Mouse (Mus musculus) hindbrain, embryonic 13.5 days (tissue): ENCODE results near the gene Fam20a. TPM values are rescaled to one million over a fixed set of nuclear protein-coding genes. Genes with fewer than 3 reads are reported as not detected.

Source experiments
- ATAC-seq: fragments of 200-750 bp; cut with Nextera tagmentation; 2 replicates; pipeline ENCODE4 v1.8.0; 2017; ENCODE audit warnings: moderate TSS enrichment; ENCODE audit not compliant: low FRiP score
- H3K27ac ChIP-seq: fragments of 300-500 bp; sonication (generic); 2 replicates; pipeline ENCODE4 v1.5.1; 2015; ENCODE audit warnings: inconsistent platforms, mild to moderate bottlenecking, moderate library complexity
- H3K27me3 ChIP-seq: fragments of 300-500 bp; sonication (generic); 2 replicates; pipeline ENCODE4 v1.6.1; 2015; ENCODE audit warnings: mild to moderate bottlenecking, inconsistent platforms
- H3K36me3 ChIP-seq: fragments of 300-500 bp; sonication (generic); 2 replicates; pipeline ENCODE4 v1.6.1; 2015; ENCODE audit warnings: mild to moderate bottlenecking, inconsistent platforms
- H3K4me1 ChIP-seq: fragments of 300-500 bp; sonication (generic); replicated peaks from 2 replicates; pipeline ENCODE4 v1.6.1; 2015; ENCODE audit warnings: inconsistent platforms
- H3K4me2 ChIP-seq: fragments of 300-500 bp; sonication (generic); 2 replicates; pipeline ENCODE4 v1.6.1; 2015; ENCODE audit warnings: inconsistent platforms, mild to moderate bottlenecking, moderate library complexity
- H3K4me3 ChIP-seq: fragments of 300-500 bp; sonication (generic); 2 replicates; pipeline ENCODE4 v1.5.1; 2015; ENCODE audit warnings: mild to moderate bottlenecking, inconsistent platforms
- H3K9ac ChIP-seq: fragments of 300-500 bp; sonication (generic); 2 replicates; pipeline ENCODE4 v1.6.1; 2015; ENCODE audit warnings: mild to moderate bottlenecking, inconsistent platforms
- H3K9me3 ChIP-seq: fragments of 300-500 bp; sonication (generic); 2 replicates; pipeline ENCODE4 v1.6.1; 2016; ENCODE audit warnings: inconsistent platforms
- WGBS: fragments of 180-500 bp; shearing (Covaris S2); methylation state at CpG from one replicate; pipeline ENCODE4 v1.1.7; 2015; 5-methylcytosine and 5-hydroxymethylcytosine counted together
- polyA plus RNA-seq: library from polyadenylated mRNA; unstranded; fragments of >200 nt; fragmentation: Nextera tagmentation; extraction: Ambion mirVana; gene quantifications from 2 replicates; pipeline ENCODE4 v1.2.1, GENCODE M21; 2015

Fam20a gene
- polyA plus RNA-seq, 1 experiment from 2014 or later, result 2.4 TPM

DNA sequence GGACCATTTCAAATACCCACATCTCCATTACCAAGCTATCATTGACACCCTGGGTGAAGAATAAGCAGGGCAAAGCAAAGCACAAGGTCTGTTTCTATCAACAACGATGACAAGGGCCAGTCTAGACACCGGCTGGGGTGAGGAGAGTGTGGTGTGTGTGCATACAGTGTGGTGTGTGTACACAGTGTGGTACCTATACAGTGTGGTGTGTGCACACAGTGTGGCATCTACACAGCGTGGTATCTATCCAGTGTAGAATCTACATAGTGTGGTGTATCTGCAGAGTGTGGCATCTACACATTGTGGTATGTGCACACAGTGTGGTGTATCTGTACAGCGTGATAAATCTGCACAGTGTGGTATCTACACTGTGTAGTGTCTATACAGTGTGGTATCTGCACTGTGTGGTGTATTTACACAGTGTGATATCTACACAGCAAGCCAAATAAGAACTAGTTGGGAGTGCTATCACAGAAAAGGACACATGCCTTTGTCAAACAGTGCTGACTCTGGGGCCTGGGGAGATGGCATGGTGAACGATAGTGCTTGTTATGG is 24.9 kb downstream of the Fam20a start:
- Histone ChIP-seq H3K4me1 (no peaks in the 10 kb centered on the region), H3K36me3 (no peaks in the 10 kb centered on the region), H3K4me3 (no peak overlapping the region), H3K27me3 (no peaks in the 10 kb centered on the region), H3K4me2 (no peak overlapping the region), H3K9me3 (no peaks in the 10 kb centered on the region), H3K9ac (no peak overlapping the region), H3K27ac (no peak overlapping the region)
- no peak for ATAC-seq
- WGBS, result 92% methylated on average over 5 of the region's 5 CpGs

DNA sequence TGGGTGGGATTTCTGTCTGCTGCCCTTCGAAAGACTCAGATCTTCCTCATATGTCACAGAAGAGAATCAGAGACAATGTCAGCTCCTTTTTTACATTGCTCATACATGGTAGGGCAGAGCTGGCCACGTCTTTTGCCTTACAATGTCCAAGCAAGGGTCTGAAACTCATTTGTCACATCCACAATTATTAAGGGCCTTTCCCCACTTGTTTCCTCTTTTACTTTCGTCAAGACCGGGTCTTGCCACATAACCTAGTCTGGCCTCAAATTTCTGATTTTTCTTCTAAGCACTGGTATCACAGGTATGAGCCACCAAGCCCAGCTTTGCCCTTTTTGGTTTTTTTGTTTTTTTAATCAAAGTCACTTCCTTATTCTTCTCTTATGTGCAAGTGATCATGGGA is 25.6 kb downstream of the Fam20a start:
- no peak overlapping the region for H3K9ac ChIP-seq
- ATAC-seq, result no peak
- H3K36me3 ChIP-seq, result no peaks in the 10 kb centered on the region
- H3K9me3 ChIP-seq, result no peaks in the 10 kb centered on the region
- H3K27ac ChIP-seq, result no peak overlapping the region
- no peaks in the 10 kb centered on the region for H3K27me3 ChIP-seq
- no peak overlapping the region for H3K4me3 ChIP-seq
- H3K4me1 ChIP-seq, result no peaks in the 10 kb centered on the region
- H3K4me2 ChIP-seq, result no peak overlapping the region
- 91% methylated on average over 4 of the region's 4 CpGs for WGBS

DNA sequence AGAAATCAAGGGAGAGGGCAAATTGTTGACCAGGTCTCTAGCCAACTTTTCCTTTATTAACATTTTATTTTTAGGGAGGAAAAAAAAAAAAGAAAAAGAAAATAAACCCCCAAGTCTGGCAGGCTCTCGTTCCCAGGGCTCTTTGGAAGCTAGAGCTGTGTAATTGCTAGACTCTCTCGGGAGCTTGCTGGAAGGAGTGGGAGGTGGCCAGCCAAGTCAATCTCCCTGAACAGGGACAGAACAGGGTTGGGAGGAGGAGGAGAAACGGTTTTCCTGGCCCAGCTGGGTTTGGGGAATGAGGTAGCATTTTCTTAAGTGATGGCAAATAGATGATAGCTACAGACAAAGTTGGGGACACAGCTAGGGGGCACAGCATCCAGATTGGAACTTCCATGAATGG is 29.3 kb downstream of the Fam20a start:
- no peak for ATAC-seq
- H3K9me3 ChIP-seq, result no peaks in the 10 kb centered on the region
- H3K4me3 ChIP-seq, result no peak overlapping the region
- H3K36me3 ChIP-seq, result no peaks in the 10 kb centered on the region
- no peaks in the 10 kb centered on the region for H3K4me1 ChIP-seq
- H3K27me3 ChIP-seq, result no peaks in the 10 kb centered on the region
- no peak overlapping the region for H3K9ac ChIP-seq
- H3K27ac ChIP-seq, result no peak overlapping the region
- WGBS, result 35% methylated on average over 3 of the region's 3 CpGs
- H3K4me2 ChIP-seq, result no peak overlapping the region

DNA sequence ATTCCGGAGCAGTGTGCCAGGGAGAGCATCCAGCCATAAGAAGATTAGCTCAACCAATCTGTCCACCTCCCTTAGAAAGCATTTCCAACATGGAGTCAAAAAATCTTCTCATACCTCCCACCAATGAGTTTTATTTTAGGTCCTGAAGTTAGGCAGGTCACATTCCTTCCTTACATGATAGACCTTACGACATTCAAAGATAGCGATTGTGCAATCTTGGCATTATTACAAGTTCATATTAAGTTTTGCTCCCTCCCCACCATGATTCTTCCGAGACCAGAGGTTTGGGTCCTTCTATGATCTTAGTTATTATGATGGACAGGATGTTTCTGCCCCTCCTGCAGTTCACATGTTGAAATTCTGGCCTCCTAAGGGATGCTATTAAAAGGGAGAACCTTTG is 32.5 kb downstream of the Fam20a start:
- no peaks in the 10 kb centered on the region for H3K9me3 ChIP-seq
- 89% methylated on average over 4 of the region's 4 CpGs for WGBS

DNA sequence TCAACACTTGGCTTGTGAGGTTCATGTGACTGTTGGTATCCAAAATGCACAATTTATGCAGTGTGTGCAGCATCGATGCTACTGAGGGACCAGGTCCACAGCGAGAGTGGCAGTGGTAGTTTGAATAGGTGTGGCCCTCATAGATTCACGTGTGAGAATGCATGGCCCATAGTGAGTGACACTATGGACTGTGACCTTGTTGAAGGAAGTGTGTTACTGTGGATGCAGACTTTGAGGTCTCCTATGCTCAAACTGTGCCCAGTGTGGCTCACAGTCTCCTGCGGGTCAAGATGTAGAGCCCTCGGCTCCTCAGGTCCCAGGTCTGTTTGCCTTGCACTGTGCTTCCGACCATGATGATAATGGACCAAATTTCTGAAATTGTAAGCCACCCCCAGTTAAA is 39.9 kb downstream of the Fam20a start:
- ATAC-seq, result no peak
- H3K27ac ChIP-seq, result no peak overlapping the region
- H3K4me2 ChIP-seq, result no peak overlapping the region
- H3K9ac ChIP-seq, result no peak overlapping the region
- H3K9me3 ChIP-seq, result no peaks in the 10 kb centered on the region
- WGBS, result 92% methylated on average over 6 of the region's 6 CpGs
- no peak overlapping the region for H3K4me3 ChIP-seq
- no peaks in the 10 kb centered on the region for H3K4me1 ChIP-seq
- no peaks in the 10 kb centered on the region for H3K27me3 ChIP-seq
- no peaks in the 10 kb centered on the region for H3K36me3 ChIP-seq

More for the DNA sequence above, 32.5 kb downstream of the Fam20a start:
- Histone ChIP-seq H3K27ac (no peak overlapping the region), H3K36me3 (no peaks in the 10 kb centered on the region), H3K4me2 (no peak overlapping the region), H3K9ac (no peak overlapping the region), H3K4me1 (no peaks in the 10 kb centered on the region), H3K27me3 (no peaks in the 10 kb centered on the region), H3K4me3 (no peak overlapping the region)
- ATAC-seq, result no peak

DNA sequence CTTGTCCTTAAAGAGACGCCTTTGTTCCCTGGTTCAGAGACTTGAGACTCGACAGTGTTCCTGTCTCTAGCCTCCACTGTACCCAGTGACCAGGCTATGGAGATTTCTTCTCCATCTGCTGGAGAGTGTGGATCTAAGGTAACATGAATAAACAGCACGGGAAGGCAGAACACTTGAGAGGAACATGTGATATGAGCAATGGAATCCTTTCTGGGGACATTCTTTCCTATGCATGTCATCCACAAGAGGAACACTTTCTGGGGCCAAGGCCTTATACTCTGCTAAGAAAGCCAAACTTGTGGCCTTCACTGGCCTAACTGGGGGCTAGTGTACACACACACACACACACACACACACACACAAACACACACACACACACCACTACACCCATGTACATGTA is 40.5 kb downstream of the Fam20a start:
- no peak overlapping the region for H3K4me3 ChIP-seq
- no peak for ATAC-seq
- no peaks in the 10 kb centered on the region for H3K9me3 ChIP-seq
- no peaks in the 10 kb centered on the region for H3K36me3 ChIP-seq
- H3K4me1 ChIP-seq, result no peaks in the 10 kb centered on the region
- H3K27ac ChIP-seq, result no peak overlapping the region
- H3K9ac ChIP-seq, result no peak overlapping the region
- no peaks in the 10 kb centered on the region for H3K27me3 ChIP-seq
- WGBS, result 89% methylated on average over 3 of the region's 3 CpGs
- H3K4me2 ChIP-seq, result no peak overlapping the region

DNA sequence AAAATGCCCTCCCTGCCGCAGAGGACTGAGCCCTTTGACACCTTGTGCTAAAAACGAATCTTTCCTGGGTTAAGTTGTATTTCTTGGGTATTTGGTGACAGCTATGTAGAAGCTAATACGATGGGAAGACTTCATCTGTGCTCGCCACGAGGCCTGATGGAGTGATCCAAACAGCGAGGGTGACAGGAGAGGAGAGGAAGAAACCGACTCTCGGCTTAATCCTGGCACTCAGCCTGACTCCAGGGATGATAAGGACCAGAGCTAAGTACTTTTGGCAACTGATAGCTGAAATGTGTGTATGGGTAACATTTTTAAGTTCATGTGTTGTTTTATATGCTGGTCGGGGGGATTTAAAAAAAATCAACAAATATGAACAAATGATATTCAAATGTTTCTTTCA is 41.1 kb downstream of the Fam20a start:
- no peak overlapping the region for H3K9ac ChIP-seq
- 88% methylated on average over 9 of the region's 9 CpGs for WGBS

DNA sequence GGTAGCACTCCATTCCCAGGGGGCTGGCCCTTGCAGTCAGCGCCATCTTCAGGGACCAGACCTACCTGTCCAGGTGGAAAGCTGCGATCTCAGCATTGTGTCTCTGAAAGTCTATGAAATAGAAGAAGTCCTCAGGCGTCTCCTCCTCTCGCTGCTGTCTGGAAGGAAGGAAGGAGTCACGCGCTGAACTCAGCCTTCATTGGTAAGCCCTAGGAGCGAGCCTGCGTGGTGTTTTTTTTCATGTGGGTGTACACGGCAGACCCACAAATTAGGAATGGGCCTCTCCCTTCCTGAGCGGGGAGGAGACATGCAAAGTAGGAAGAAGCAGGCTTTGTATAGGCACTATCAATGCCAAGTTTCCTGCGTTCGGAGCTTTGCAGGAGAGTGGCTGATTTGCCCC is 43.8 kb downstream of the Fam20a start:
- Histone ChIP-seq H3K4me2 (no peak overlapping the region), H3K27ac (no peak overlapping the region), H3K4me3 (no peak overlapping the region), H3K9ac (no peak overlapping the region), H3K9me3 (no peaks in the 10 kb centered on the region), H3K27me3 (no peaks in the 10 kb centered on the region), H3K4me1 (no peaks in the 10 kb centered on the region), H3K36me3 (no peaks in the 10 kb centered on the region)
- 81% methylated on average over 12 of the region's 12 CpGs for WGBS
- no peak for ATAC-seq

More for the DNA sequence above, 41.1 kb downstream of the Fam20a start:
- H3K27me3 ChIP-seq, result no peaks in the 10 kb centered on the region
- no peaks in the 10 kb centered on the region for H3K4me1 ChIP-seq
- no peaks in the 10 kb centered on the region for H3K36me3 ChIP-seq
- ATAC-seq, result no peak
- no peak overlapping the region for H3K4me3 ChIP-seq
- no peak overlapping the region for H3K27ac ChIP-seq
- H3K4me2 ChIP-seq, result no peak overlapping the region
- no peaks in the 10 kb centered on the region for H3K9me3 ChIP-seq

DNA sequence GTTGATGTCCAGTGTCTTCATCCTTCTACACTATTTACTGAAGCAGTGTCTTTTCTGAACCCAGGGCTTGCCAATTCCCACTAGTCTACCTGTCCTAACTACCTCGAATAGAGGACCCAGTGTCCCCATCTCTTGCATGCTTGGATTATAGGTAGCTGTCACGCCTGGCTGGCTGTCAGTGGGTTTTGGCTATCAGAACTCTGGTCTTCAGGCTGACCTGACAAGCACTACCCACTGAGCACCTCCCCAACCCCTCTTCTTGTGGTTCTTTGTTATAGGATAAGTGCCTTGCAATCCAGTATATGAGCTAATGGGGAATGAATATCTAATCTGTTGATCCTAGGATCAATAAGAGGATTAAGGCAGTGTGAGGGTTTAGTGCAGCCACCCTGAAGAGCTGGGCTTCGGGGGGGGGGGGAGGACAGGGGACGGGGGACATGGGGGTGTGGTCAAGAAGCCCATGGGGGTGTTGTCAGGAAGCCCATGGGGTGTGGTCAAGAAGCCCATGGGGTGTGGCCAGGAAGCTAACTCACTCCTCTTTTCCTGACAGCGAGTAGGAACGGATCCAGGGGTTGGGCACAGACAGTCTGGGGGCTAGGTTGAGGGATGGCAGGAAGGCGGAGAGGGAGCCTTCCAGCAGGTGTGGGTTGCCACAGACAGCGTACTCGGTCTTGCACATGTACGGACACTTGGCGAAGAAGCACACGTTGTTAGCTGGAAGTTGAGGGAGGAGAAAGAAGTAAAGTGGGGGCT is 45.3 kb downstream of the Fam20a start:
- no peak for ATAC-seq
- Histone ChIP-seq H3K9me3 (no peaks in the 10 kb centered on the region), H3K4me2 (no peak overlapping the region), H3K4me3 (no peak overlapping the region), H3K27me3 (no peaks in the 10 kb centered on the region), H3K27ac (no peak overlapping the region), H3K36me3 (no peaks in the 10 kb centered on the region), H3K9ac (no peak overlapping the region), H3K4me1 (no peaks in the 10 kb centered on the region)
- 79% methylated on average over 12 of the region's 12 CpGs for WGBS

DNA sequence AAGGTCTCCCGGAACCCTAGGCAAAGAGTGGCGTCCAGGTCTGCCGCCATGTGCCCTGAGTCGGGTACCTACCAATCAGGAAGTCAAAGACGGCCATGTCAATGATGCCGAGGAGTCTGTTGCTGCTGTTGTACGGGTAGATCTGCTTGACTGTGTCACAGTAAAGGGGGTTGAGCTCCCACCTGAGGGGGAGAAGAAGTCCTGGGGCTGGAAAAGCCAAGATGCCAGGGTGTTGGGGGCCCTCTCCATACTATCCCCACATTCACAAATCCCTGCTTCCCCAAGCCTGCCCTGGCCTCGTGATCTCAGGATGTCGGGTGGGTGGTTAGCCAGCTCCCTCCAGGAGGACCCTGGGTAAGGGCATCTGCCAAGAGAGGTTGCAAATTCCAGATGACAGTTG is 46.3 kb downstream of the Fam20a start:
- Histone ChIP-seq H3K4me3 (no peak overlapping the region), H3K4me1 (no peaks in the 10 kb centered on the region), H3K27ac (no peak overlapping the region), H3K4me2 (no peak overlapping the region), H3K9ac (no peak overlapping the region), H3K9me3 (no peaks in the 10 kb centered on the region), H3K27me3 (no peaks in the 10 kb centered on the region), H3K36me3 (peaks cover 2% of the 10 kb centered on the region)
- WGBS, result 91% methylated on average over 9 of the region's 9 CpGs
- ATAC-seq, result no peak

DNA sequence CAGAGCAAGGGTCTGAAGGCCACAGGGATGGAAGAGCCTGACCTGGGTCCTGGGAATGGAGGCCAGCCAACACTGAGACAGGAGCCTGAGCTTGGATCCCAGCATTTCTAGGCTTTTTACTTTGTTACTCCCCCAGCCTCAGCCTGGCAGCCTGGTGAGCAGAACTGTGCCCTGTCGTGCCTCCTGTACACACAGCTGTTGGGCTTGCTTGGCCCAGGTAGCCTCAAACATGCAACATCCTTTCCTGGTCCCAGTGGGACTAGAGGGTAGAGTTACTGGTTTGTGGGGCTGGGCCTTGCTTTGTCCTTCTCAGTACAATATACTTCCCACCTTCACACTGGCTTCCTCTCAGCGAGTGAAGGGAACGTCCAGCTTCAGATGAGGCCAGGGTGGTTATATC is 46.9 kb downstream of the Fam20a start:
- Histone ChIP-seq H3K4me3 (no peak overlapping the region), H3K4me1 (peaks cover 3% of the 10 kb centered on the region; the same call in 1 of the 2 replicates), H3K9me3 (no peaks in the 10 kb centered on the region), H3K27me3 (no peaks in the 10 kb centered on the region), H3K27ac (no peak overlapping the region), H3K4me2 (no peak overlapping the region), H3K9ac (no peak overlapping the region), H3K36me3 (peaks cover 6% of the 10 kb centered on the region)
- ATAC-seq, result no peak
- 91% methylated on average over 3 of the region's 3 CpGs for WGBS

DNA sequence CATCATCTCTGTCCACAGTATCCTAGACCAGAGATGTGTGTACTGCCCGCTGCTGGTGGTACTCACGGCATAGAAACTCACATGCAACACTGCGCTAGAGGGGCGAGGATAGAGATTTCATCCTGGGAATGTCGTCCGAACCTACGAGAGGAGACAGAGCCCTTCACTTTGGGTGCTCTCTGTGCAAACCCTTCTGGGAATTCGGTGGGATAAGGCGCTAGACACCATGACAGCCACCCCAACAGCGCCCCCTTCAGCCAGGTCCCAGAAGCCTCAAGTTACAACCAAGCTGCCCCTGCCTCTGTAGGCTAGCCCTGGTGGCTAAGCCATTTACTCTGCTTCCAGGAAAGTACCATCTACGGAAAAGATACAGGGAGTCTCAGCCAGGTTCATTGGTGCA is 47.5 kb downstream of the Fam20a start:
- Histone ChIP-seq H3K9ac (no peak overlapping the region), H3K9me3 (no peaks in the 10 kb centered on the region), H3K27me3 (no peaks in the 10 kb centered on the region), H3K27ac (no peak overlapping the region), H3K4me3 (no peak overlapping the region), H3K4me2 (no peak overlapping the region), H3K36me3 (peaks cover 12% of the 10 kb centered on the region), H3K4me1 (peaks cover 3% of the 10 kb centered on the region; the same call in 1 of the 2 replicates)
- WGBS, result 83% methylated on average over 11 of the region's 11 CpGs
- ATAC-seq, result no peak

DNA sequence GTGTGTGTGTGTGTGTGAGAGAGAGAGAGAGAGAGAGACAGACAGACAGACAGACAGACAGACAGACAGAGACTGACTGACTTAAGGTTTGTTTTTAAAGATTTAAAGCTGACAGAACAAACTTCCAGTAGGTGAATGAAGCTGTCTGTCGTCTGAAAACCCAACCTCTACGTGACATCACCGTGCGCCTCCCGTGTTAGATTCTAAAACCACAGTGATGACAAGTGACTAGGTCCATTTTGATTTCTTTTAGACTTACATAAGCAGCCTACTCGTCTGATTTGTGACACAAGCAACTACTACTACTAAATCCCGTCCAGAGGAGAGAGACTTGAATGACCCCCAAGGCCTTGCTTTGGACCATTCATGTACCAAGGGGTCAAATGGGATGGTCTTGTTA is 48.3 kb downstream of the Fam20a start:
- H3K27ac ChIP-seq, result no peak overlapping the region
- WGBS, result 90% methylated on average over 7 of the region's 7 CpGs

More for the DNA sequence above, 48.3 kb downstream of the Fam20a start:
- Histone ChIP-seq H3K9me3 (no peaks in the 10 kb centered on the region), H3K9ac (no peak overlapping the region), H3K4me1 (peaks cover 3% of the 10 kb centered on the region; the same call in 1 of the 2 replicates), H3K36me3 (peaks cover 12% of the 10 kb centered on the region), H3K4me3 (no peak overlapping the region), H3K27me3 (no peaks in the 10 kb centered on the region), H3K4me2 (no peak overlapping the region)
- no peak for ATAC-seq
